Mouse (Mus musculus): ENCODE data around the gene Armh1. TPM values are rescaled to one million over a fixed set of nuclear protein-coding genes. Genes with fewer than 3 reads are reported as not detected.
"Not testable (repeated sequence)": the region's sequence is repeated elsewhere in the genome, so short reads cannot be mapped to it uniquely, and the experiment has no call there.

The Armh1 gene
- total RNA-seq, 2 experiments from 2014 or later, result 0.55 TPM; not detected in 1

DNA sequence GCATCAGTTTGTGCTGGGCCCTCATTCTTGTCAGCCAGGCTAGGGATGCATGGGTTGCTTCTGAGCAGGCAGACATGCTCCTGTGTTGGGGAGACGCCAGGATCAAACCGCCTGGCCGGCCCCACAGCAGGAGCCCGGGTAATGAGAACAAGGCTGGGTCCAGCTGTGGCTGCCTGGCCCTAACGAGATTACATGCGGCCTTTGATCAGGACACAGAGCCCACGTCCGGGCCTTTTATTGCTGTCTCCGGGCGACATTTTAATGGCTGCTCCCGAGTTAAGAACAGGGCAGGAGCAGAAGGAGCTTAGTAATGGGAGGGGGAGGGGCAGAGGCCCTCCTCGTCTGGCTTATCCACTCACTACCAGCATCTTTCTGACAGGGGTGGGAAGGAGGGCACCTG lies 20.5 kb upstream of the Armh1 start:
- intact Hi-C loops (cut with DNase I), result loop anchor here (5.0 to 10.0 kb wide), 3 partner anchors 75 to 402 kb away; no protein-coding TSS in a partner anchor
- no peak for DNase-seq (ENCODE audit: low spot score in 2 of 2)

DNA sequence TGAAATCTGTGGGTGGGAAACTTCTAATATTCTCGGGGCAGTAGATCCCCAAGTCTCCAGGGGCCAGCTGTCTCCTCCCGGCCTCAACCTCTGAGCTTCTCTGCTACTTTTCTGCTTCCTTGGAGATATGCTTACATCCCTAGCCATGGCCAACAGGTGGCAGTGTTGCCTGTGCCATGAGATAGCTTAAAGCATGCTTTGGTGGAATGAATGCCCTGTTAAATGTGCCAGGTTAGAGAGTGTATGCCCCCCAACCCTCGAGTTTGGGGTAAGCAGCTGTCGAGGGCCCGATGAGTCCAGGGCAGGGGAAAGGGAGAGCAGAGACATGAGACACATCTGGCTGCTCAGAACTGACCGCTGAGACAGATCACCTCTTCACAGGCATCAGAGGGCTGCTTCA lies 18.4 kb upstream of the Armh1 start:
- DNase-seq (ENCODE audit: low spot score in 2 of 2), result peak; percentile 76 to 78
- intact Hi-C loops (cut with DNase I), result loop anchor here (5.0 to 10.0 kb wide), 3 partner anchors 77 to 405 kb away; no protein-coding TSS in a partner anchor

DNA sequence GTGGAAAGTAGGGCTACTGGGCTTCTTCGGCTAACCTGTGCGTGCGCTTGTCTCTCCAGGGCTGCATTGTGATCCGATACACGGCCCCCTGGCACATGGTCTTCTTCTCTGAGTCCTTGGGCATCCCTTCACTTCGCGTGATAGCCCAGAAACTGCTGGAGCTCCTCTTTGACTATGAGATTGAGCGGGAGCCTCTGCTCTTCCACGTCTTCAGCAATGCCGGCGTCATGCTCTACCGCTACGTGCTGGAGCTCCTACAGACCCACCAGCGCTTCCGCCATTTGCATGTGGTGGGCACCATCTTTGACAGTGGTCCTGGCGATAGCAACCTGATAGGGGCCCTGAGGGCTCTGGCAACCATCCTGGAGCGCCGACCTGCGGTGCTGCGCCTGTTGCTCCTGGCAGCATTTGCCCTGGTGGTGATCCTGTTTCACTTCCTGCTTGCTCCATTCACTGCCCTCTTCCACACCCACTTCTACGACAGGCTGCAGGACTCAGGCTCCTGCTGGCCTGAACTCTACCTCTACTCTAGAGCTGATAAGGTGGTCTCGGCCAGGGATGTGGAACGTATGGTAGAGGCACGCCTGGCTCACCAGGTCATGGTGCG lies 16.0 kb upstream of the Armh1 start:
- intact Hi-C loops (cut with DNase I), result no loop called here
- DNase-seq (ENCODE audit: low spot score in 2 of 2), result no peak

DNA sequence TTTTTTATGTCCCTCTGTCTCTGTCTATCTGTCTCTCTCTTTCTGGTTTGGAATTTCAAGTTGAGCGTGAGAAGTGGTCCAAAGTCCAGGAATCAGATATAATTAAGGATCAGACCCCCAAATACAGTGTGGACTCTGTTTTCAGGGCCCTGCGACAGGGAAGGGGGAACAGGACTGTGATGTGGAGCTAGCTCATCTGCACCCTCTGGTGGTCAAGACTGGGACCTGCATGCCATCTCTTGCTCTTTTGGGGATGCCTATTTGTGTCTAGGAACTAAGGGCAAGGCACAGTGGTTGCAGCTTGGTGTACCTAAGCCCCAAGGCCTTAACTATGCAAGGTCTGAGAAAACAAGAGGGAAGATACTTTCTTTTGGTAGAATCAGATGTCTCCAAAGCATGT lies 15.4 kb upstream of the Armh1 start:
- peak; percentile 79 to 86 for DNase-seq (ENCODE audit: low spot score in 2 of 2)
- intact Hi-C loops (cut with DNase I), result no loop called here

DNA sequence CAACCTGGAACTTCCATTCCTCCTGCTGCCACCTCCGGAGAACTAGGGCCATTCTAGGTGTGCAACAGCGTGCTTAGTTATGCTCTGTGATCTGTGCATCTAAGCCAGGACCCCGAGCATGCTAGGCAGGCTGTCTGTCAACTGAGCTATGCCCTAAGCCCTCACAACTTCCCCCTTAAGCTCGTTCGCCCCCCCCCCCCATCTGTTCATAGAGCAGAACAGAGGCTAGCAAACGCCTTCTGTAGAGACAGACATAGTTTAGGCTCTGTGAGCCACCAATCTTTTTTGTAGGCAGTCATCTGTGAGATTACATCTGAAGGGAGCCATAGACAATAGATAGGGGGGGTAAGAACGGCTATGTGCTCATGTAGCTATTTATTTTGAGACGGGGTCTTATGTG lies 11.1 kb upstream of the Armh1 start:
- intact Hi-C loops (cut with DNase I), result no loop called here
- no peak for DNase-seq (ENCODE audit: low spot score in 2 of 2)

DNA sequence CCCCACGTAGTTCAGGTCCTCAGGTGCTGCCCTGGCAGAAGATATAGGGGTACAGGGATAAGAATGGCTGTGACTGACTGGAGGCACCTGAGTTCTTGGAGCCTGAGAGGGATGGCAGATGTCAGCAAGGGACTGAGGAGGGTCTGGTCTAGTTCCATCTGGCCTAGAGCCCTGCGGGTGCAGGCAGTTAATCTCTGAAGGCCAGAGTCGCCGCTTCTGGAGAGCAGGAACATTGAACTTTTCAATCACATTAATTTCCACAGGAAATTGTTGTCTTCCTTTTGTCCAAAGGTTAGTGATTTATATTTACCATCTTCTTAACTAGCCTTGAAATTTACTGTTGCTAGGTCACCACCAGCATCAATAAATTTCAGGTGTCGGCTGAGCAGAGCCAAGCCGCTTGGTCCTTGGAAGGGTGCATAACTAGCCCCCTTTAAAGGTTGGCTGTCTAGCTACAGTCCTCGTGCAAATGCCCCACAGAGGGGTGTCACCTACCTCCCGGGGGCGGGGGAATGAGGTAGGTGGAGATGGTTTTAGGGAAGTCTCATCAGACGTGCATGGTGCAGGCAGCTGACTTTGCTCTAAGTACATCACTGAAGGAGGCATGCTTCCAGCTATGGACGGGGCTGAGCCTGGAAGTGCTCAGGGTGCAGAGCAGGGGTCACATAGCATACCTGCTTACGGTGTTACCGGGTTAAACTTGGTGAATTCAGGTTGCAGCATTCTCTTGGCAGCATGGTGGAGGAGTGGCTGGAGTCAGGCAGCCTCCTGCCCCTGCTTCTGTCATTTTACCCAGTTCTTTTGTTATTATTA lies 10.4 kb upstream of the Armh1 start:
- no peak for DNase-seq (ENCODE audit: low spot score in 2 of 2)
- intact Hi-C loops (cut with DNase I), result no loop called here

DNA sequence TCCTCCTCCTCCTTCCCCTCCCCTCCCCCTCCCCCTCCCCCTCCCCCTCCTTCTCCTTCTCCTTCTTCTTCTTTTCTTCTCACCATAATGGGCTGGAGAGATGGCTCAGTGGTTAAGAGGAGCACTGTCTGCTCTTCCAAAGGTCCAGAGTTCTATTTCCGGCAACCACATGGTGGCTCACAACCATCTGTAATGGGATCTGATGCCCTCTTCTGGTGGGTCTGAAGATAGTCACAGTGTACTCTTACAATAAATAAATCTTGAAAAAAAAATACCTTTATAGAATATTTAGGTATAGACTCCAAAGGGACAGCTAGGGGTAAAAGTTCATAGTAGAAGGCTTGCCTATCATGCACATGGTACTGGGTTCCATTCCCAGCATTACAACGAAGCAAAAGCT lies 9.3 kb upstream of the Armh1 start:
- DNase-seq (ENCODE audit: low spot score in 2 of 2), result no peak
- intact Hi-C loops (cut with DNase I), result no loop called here

DNA sequence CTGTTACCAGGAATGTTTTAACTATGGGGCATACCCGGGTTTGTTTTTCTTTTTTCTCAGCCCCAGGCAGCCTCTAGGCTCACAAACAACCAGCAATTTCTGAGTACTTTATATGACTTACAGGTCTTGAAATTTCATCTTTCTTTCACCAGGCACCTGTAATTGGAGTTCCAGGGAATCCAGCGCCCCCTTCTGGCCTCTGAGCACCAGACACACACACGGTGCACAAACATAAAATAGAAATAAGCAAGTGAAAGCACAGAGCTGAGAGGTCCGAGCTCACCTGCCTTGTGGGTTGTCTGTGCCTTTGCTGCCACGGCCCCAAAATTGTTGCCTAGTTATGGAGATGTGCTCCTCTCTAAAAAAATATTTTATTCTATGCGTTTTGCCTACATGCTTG lies 8.0 kb upstream of the Armh1 start:
- DNase-seq (ENCODE audit: low spot score in 2 of 2); intact Hi-C loops (cut with DNase I): not testable (repeated sequence)

DNA sequence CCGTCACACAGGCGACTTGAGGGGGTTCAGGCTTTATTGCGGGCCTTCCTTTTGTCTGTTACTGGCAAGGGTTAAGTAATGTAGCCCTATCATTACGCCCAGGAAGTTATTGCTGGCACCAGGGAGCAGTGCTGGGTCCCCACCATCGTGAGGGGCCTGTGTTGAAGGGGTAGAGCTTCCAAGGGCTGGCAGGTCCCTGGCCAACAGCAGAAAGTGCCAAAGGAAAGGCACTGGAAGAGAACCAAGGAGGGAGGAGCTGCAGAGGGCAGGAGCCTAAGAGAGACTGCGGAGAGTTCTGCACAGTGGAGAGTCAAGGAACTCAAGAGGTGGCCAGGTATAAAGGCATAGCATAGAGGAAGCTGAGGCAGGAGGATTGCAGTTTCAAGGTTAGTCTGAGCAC lies 2.7 kb upstream of the Armh1 start:
- intact Hi-C loops (cut with DNase I), result no loop called here
- DNase-seq (ENCODE audit: low spot score in 2 of 2), result no peak

DNA sequence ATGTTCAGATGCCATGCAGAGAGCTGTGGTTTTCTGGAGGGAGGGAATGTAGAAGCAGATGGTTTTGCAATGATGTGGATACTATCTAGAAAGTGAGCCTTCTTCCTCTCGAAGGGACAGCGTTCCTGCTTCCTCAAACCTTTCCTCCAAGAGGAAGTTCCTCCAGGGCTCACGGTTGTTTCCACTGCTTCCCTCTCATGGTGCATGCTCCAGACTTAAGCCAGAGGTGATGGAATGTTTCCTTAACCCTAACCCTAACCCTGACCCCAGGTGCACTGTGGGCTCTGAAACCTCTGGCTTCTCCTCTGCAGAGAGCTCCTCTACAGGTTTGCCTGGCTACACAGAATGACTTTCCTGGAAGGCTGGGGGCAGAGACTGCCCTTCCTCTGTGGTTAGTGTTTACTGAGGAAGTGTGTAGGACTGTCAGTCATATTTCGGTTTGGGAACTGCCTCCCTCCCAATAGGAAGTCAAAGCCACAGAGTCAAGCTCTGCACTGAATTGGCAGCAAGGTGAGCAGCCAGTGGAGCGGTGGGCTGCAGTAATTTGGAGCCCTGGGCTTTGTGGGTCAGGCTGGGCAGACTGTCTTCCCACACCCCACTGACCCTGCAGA lies 2.2 kb upstream of the Armh1 start:
- intact Hi-C loops (cut with DNase I), result no loop called here
- no peak for DNase-seq (ENCODE audit: low spot score in 2 of 2)

DNA sequence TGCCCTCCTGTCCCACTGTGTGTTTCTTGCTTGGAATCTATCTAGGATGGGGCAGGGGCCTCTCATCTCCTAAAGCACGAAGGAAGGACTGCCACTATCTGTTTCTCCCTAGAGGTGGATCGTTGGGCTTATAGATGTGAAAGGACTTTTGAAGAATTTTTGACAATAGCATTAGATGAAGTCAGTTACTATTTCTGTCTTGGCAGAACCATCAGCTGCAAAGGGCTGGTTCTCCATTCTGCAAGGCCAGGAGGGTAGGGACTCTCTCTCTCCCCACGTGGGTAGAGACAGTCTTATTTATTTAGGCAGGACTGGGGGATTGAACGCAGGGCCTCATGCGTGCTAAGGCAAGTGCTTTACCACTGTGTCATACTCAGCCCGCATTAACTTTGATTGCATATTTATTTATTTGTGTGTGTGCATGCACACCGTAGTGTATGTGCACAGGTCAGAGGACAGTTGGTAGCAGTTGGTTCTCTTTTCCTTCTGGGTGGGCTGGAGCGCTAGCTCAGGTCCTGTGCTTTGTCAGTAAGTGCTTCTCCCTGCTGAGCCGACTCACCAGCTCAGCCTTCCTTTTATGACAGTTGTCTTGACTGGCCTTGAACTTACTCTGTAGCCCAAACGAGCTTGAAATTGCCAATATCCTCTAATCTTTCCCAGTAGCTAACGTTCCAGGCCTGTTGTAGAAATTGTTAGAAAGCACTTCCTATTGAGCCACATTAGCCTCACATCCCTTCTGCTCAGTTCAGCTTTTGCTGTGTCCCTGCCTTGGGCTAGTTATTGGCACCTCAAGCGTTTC lies 1.5 kb upstream of the Armh1 start:
- intact Hi-C loops (cut with DNase I), result no loop called here
- DNase-seq (ENCODE audit: low spot score in 2 of 2), result no peak

DNA sequence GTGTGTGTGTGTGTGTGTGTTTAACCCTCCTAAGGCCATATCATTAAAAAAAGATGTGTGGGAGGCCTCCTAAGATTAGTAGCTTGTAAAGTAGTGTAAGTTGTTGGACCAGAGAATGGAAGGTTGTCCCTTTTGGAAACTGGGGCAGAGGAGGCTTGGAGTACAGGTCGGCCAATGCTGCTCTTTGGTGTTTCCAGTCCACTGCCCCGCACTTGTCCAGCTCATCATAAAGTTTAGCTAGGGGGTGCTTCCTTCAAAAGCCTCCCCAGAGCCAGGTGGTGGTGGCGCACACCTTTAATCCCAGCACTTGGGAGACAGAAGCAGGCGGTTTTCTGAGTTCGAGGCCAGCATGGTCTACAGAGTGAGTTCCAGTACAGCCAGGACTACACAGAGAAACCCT lies 830 bp upstream of the Armh1 start:
- no peak for DNase-seq (ENCODE audit: low spot score in 2 of 2)
- intact Hi-C loops (cut with DNase I), result no loop called here

DNA sequence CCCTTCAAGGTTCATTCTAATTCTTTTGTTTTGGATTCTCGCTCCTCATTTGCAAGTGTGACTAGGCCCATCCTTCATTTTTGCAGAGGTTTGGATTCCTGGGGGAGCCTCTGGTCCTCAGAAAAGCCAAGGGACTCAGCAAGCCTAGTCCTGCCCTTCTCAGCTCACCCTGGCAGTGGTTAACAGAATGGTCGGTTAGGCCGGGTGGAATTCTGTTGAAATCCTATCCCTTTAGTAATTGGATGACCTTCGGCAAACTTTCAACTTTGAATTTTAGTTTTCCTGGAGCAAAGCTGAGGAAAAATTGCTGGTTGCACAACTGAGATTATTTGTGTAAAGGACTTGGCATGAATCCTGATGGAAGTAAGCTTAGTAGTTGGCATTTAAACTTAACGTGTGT lies 426 bp upstream of the Armh1 start:
- intact Hi-C loops (cut with DNase I), result no loop called here

DNA sequence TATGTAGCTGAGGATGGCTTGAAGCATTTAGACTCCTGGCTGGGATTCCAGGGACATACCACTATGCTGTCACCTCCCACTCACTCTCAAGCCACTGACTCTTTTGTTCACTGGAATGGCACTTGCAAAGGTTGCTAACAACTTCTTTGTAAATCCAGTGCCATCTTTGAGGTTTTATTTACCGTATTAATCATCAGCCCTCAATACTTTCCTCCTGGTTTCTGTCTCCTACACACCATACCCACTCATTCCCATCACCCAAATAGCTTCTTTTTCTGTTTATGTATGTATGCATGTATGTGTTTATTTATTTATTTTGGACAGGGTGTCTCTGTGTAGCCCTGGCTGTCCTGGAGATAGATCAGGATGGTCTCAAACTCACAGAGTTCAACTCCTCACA lies 943 bp downstream of the Armh1 start:
- intact Hi-C loops (cut with DNase I), result no loop called here
- no peak for DNase-seq (ENCODE audit: low spot score in 2 of 2)

More for the DNA sequence above, 426 bp upstream of the Armh1 start:
- DNase-seq (ENCODE audit: low spot score in 2 of 2), result no peak

DNA sequence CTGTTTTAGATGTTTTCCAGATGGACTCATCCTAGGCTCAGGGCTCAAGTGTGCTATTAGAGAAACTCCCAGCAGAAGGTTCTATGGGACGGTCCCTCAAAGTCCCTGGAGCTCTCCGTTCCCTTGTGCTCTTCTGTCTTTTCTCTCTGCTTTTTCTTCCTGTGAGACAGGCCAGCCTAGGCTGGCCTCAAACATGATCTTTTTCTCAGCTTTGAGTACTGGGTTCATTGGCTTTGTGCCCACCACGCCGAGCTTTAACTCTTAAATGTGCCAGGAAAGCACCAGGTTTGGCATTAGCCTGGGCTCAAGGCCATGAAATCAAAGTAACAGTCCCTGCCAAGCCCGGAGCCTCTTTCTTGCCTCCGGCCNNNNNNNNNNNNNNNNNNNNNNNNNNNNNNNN lies 11.1 kb downstream of the Armh1 start:
- intact Hi-C loops (cut with DNase I), result no loop called here
- no peak for DNase-seq (ENCODE audit: low spot score in 2 of 2)

DNA sequence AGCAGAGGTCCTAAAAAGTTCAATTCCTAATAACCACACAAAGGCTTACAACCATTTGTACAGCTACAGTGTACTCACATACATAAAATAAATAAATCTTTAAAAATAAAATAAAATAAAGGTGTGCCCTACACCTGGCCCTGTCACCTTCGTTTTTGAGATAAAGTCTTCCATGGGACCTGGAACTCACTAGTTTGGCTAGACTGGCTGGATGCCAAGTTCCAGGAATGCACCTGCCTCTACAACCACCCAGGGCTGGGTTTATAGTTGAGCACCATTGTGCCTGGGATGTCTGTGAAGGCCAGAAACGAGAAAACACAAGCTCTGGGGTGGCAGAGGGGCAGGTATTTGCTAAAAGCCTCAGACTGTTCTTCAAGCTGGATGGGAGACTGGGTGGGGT lies 12.8 kb downstream of the Armh1 start:
- intact Hi-C loops (cut with DNase I), result no loop called here
- no peak for DNase-seq (ENCODE audit: low spot score in 2 of 2)

DNA sequence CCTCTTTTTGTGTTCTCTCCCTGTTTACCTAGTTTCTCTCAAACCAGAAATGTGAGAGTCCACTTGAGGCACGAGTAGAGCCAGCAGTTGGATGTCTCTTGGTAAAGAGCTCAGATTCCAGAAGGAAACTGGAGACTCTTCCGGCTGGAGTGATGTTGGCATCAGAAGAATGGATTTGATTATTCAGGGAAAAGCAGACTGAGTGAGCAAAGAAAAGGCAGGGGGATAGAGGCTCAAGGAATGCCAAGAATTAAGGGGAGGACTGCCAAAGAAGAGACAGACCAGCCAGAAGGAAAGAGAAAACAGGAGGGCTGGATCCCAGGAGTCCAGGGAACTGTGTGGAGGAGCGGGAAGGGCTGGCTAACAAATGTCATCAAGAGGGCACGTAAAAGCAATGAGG lies 16.1 kb downstream of the Armh1 start:
- intact Hi-C loops (cut with DNase I), result no loop called here
- no peak for DNase-seq (ENCODE audit: low spot score in 2 of 2)

DNA sequence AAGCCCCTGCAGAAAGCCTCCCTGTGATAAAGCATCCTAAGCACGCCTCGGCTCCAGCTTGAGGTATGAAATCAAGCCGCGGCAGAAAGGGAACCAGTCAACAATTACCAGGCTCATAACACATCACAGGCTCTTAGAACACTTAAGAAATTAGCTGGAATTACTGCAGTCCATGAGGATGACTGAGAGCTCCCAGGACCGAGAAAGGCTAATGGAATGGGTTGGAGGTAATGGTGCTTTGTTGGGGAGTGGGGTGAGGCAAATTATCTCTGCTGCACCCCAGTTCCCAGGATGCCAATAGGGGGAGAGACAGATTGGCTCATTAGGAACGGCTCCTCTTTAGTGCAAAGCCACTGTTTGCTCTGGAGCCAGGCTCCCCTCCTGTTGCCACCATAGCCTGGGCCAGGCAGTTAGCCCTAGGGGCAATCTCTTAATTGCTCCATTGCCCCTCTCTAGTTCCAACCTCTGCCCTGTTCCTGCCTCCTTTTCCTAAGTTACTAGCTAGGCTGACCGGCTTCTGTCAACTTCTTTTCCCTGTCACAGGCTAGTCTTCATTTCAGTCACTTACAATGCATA lies 17.7 kb downstream of the Armh1 start:
- DNase-seq (ENCODE audit: low spot score in 2 of 2), result no peak
- intact Hi-C loops (cut with DNase I), result no loop called here

DNA sequence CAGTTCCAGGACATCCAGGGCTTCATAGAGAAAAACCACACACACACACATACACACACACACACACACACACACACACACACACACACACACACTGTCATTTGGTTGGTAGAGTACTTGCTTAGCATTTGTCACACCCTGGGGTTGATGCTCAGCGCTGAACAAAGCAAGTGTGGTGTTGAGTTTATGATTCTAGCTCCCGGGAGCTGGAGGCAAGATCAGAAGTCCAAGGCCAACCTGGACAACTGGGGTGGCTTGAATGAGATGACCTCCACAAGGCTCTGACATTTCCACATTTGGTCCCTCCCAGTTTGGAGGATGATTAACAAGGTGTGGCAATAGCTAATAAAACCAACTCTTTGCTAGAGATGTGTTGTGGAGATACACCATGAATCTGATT lies 20.7 kb downstream of the Armh1 start:
- intact Hi-C loops (cut with DNase I), result no loop called here

DNA sequence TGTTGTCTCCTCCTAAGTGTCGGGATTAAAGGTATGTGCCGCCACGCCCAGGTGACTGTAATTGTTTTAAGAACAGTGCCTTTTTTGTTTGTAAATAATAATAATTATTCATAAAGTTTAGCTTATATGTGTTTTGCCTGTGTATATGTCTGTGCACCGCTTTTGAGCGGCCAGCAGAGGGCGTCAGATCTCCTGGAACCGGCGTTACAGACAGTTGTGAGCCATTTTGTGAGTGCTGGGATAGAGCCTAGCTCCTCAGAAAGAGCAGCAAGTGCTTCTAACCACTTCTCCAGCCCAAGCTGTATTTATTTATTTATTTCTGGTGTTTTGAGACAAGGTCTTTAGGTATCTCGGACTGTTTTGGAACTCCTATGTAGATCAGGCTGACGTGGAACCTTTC lies 21.6 kb downstream of the Armh1 start:
- intact Hi-C loops (cut with DNase I), result no loop called here
- no peak for DNase-seq (ENCODE audit: low spot score in 2 of 2)

More for the DNA sequence above, 20.7 kb downstream of the Armh1 start:
- no peak for DNase-seq (ENCODE audit: low spot score in 2 of 2)

All from left cerebral cortex, postnatal 25 days (tissue).